In genomic region chr17:33954646-33955554, GRCm38 (mm10) we compare ENCODE assay signal across 8 mouse cellular contexts. TPM values are rescaled to one million over a fixed set of nuclear protein-coding genes. Genes with fewer than 3 reads are reported as not detected.
DNase-seq lines count a peak whose midpoint lies in the region; ATAC-seq and TF ChIP-seq lines count a peak whose summit lies in the region.

No protein-coding gene starts in this region.

- peak overlapping the region; percentile 89 for H3K4me2 ChIP-seq in liver, embryonic 14.5 days (ENCODE audit: low read depth)

- H3K36me3 ChIP-seq in liver, embryonic 14.5 days (replicated peaks; ENCODE audit: control insufficient read depth, insufficient read depth, low read depth) = peaks cover 28% of the 10 kb centered on the region

- H3K4me1 ChIP-seq in liver, embryonic 14.5 days (replicated peaks; ENCODE audit: control insufficient read depth in 2 of 2, insufficient read depth in 2 of 2, low read length in 1 of 2) = peaks cover 18 to 20% of the 10 kb centered on the region in 2 experiments

- WGBS in liver, embryonic 14.5 days (ENCODE audit: insufficient replicate concordance) = under 1% methylated on average over 33 of the region's 33 CpGs

- no peak for TF ChIP-seq CTCF in liver, embryonic 14.5 days (IDR thresholded peaks at IDR 0.05; ENCODE audit: low read depth)

- H3K27ac ChIP-seq in liver, embryonic 14.5 days = peak overlapping the region; percentile 40

- no peaks in the 10 kb centered on the region for H3K9me3 ChIP-seq in liver, embryonic 14.5 days (ENCODE audit: control insufficient read depth, low read length)

- peak; percentile 2; the same call in 1 of the 2 replicates for ATAC-seq in liver, embryonic 14.5 days (ENCODE audit: insufficient read depth)
- no peak for ATAC-seq in CD4-positive, CD25-positive, alpha-beta regulatory T cell, adult 4 months

- H3K4me3 ChIP-seq in liver, embryonic 14.5 days (ENCODE audit: insufficient read depth in 1 of 2, low read depth in 2 of 2, low read length in 2 of 2) = peak overlapping the region; percentile 70 to 82

- DNase-seq in embryo, embryonic 10 days (ENCODE audit: low spot score) = peak; percentile 28
- DNase-seq in embryo, embryonic 10.5 days (ENCODE audit: low spot score) = no peak
- peak; percentile 38 for DNase-seq in right cerebral cortex, postnatal 25 days
- no peak for DNase-seq in right cerebral cortex, adult 2 months (ENCODE audit: low spot score in 2 of 2)
- DNase-seq in heart, postnatal 4 days = peak; percentile 7
- no peak for DNase-seq in liver, embryonic 14.5 days (ENCODE audit: low read depth in 3 of 3, low spot score in 3 of 3)
- DNase-seq in MN1 (ENCODE audit: low spot score) = no peak

- peak overlapping the region; percentile 86 for H3K9ac ChIP-seq in liver, embryonic 14.5 days (replicated peaks)

- TF ChIP-seq EP300 in liver, embryonic 14.5 days (IDR thresholded peaks at IDR 0.05; ENCODE audit: low read depth) = peak; percentile 25; the same call in 1 of the 2 replicates

- no peaks in the 10 kb centered on the region for H3K27me3 ChIP-seq in liver, embryonic 14.5 days (ENCODE audit: control insufficient read depth, insufficient read depth, low read length)

RNA-seq across cellular contexts. Expression of gene Vps52, which starts 0.7 kb away (rescaled TPM):
- 10 to 100 TPM; 38.1 to 40.1 TPM for total RNA-seq in heart, postnatal 4 days (2021)
- polyA plus RNA-seq in liver, embryonic 14.5 days (2012; rRNA removed) = 17.4 and 18.7 TPM in 2 replicates
- 15.2 and 18.4 TPM in 2 replicates for polyA plus RNA-seq in liver, embryonic 14.5 days (2014; fragmentation: Nextera tagmentation; extraction: Ambion mirVana)
- 10 to 100 TPM; 27.4 to 47.4 TPM for polyA plus RNA-seq in CD4-positive, CD25-positive, alpha-beta regulatory T cell, adult 4 months (2017; shearing (Covaris generic))

RNA-seq across cellular contexts. Expression of gene Rps18, which starts 0.9 kb away (rescaled TPM):
- 100 to 1,000 TPM; 648 to 719 TPM for total RNA-seq in heart, postnatal 4 days (2021)
- polyA plus RNA-seq in liver, embryonic 14.5 days (2012; rRNA removed) = 829 and 1,098 TPM in 2 replicates
- 1,411 and 1,430 TPM in 2 replicates for polyA plus RNA-seq in liver, embryonic 14.5 days (2014; fragmentation: Nextera tagmentation; extraction: Ambion mirVana)
- 1,000 to 10,000 TPM; 6,766 to 6,959 TPM for polyA plus RNA-seq in CD4-positive, CD25-positive, alpha-beta regulatory T cell, adult 4 months (2017; shearing (Covaris generic))

RNA-seq across cellular contexts. Expression of gene B3galt4, which starts 3.6 kb away (rescaled TPM):
- total RNA-seq in heart, postnatal 4 days (2021) = 1 to 10 TPM; 2.3 to 2.9 TPM
- polyA plus RNA-seq in liver, embryonic 14.5 days (2012; rRNA removed) = 1.1 and 1.3 TPM in 2 replicates
- polyA plus RNA-seq in liver, embryonic 14.5 days (2014; fragmentation: Nextera tagmentation; extraction: Ambion mirVana) = 1.1 and 1.8 TPM in 2 replicates
- 10 to 100 TPM; 13.2 to 21.0 TPM for polyA plus RNA-seq in CD4-positive, CD25-positive, alpha-beta regulatory T cell, adult 4 months (2017; shearing (Covaris generic))

RNA-seq across cellular contexts. Expression of gene Wdr46, which starts 14.4 kb away (rescaled TPM):
- total RNA-seq in heart, postnatal 4 days (2021) = 10 to 100 TPM; 13.3 to 14.4 TPM
- 17.3 and 18.9 TPM in 2 replicates for polyA plus RNA-seq in liver, embryonic 14.5 days (2012; rRNA removed)
- 8.0 and 11.6 TPM in 2 replicates for polyA plus RNA-seq in liver, embryonic 14.5 days (2014; fragmentation: Nextera tagmentation; extraction: Ambion mirVana)
- 10 to 100 TPM; 11.5 to 14.3 TPM for polyA plus RNA-seq in CD4-positive, CD25-positive, alpha-beta regulatory T cell, adult 4 months (2017; shearing (Covaris generic))

RNA-seq across cellular contexts. Expression of gene Pfdn6, which starts 14.8 kb away (rescaled TPM):
- 10 to 100 TPM; 78.0 to 79.5 TPM for total RNA-seq in heart, postnatal 4 days (2021)
- 36.8 and 62.4 TPM in 2 replicates for polyA plus RNA-seq in liver, embryonic 14.5 days (2012; rRNA removed)
- 103 TPM in 2 replicates for polyA plus RNA-seq in liver, embryonic 14.5 days (2014; fragmentation: Nextera tagmentation; extraction: Ambion mirVana)
- 100 to 1,000 TPM; 121 to 141 TPM for polyA plus RNA-seq in CD4-positive, CD25-positive, alpha-beta regulatory T cell, adult 4 months (2017; shearing (Covaris generic))

Comparison
In these comparisons a context has a peak if more than half of its experiments do, and no peak if none do; other contexts are left out.
1. DNase-seq: peak in embryo, embryonic 10 days (single experiment), right cerebral cortex, postnatal 25 days (single experiment) and heart, postnatal 4 days (single experiment); none in embryo, embryonic 10.5 days (single experiment), right cerebral cortex, adult 2 months (0 of 2), liver, embryonic 14.5 days (0 of 3) and MN1 (single experiment).
2. RNA of gene Rps18, which starts 0.9 kb away (polyA plus RNA-seq): 6,766 to 6,959 TPM in CD4-positive, CD25-positive, alpha-beta regulatory T cell, adult 4 months; 829 to 1,430 TPM in liver, embryonic 14.5 days; every median in the first group is over 4 times any median in the second.
3. RNA of gene B3galt4, which starts 3.6 kb away (polyA plus RNA-seq): 13.2 to 21.0 TPM in CD4-positive, CD25-positive, alpha-beta regulatory T cell, adult 4 months; 1.1 to 1.8 TPM in liver, embryonic 14.5 days; every median in the first group is over 4 times any median in the second.